Mouse (Mus musculus) intestine, postnatal 0 days (tissue): ENCODE measurements around the gene Olfr263. TPM values are rescaled to one million over a fixed set of nuclear protein-coding genes. Genes with fewer than 3 reads are reported as not detected.

Source experiments
- ATAC-seq: fragments of 200-750 bp; cut with Nextera tagmentation; 2 replicates; pipeline ENCODE4 v1.8.0; 2017; ENCODE audit warnings: mild to moderate bottlenecking, moderate TSS enrichment, moderate library complexity
- H3K27ac ChIP-seq: fragments of 300-500 bp; sonication (generic); 2 replicates; pipeline ENCODE4 v1.5.1; 2014; ENCODE audit warnings: mild to moderate bottlenecking, low read depth, low read length, moderate library complexity
- H3K27me3 ChIP-seq: fragments of 300-500 bp; sonication (generic); replicated peaks from 2 replicates; pipeline ENCODE4 v1.6.1; 2014; ENCODE audit warnings: low read length, mixed read lengths; ENCODE audit not compliant: control insufficient read depth, insufficient read depth
- H3K36me3 ChIP-seq: fragments of 300-500 bp; sonication (generic); 2 replicates; pipeline ENCODE4 v1.6.1; 2014; ENCODE audit warnings: mild to moderate bottlenecking, moderate library complexity; ENCODE audit not compliant: control insufficient read depth, insufficient read depth
- H3K4me1 ChIP-seq: fragments of 300-500 bp; sonication (generic); replicated peaks from 2 replicates; pipeline ENCODE4 v1.6.1; 2014; ENCODE audit warnings: antibody characterized with exemption, low read length, mixed read lengths; ENCODE audit not compliant: control insufficient read depth, insufficient read depth
- H3K4me2 ChIP-seq: fragments of 300-500 bp; sonication (generic); replicated peaks from 2 replicates; pipeline ENCODE4 v1.6.1; 2014; ENCODE audit warnings: low read depth, mild to moderate bottlenecking, moderate library complexity
- H3K4me3 ChIP-seq: fragments of 300-500 bp; sonication (generic); 2 replicates; pipeline ENCODE4 v1.5.1; 2014; ENCODE audit warnings: low read depth, low read length
- H3K9ac ChIP-seq: fragments of 300-500 bp; sonication (generic); 2 replicates; pipeline ENCODE4 v1.6.1; 2014; ENCODE audit warnings: mild to moderate bottlenecking, low read depth, low read length
- H3K9me3 ChIP-seq: fragments of 300-500 bp; sonication (generic); 2 replicates; pipeline ENCODE4 v1.6.1; 2016; ENCODE audit warnings: mixed run types; ENCODE audit not compliant: control insufficient read depth
- CTCF ChIP-seq: sonication (generic); IDR thresholded peaks from 2 replicates; pipeline ENCODE4 v1.5.1; 2016; ENCODE audit warnings: low read depth, mild to moderate bottlenecking, control low read depth, antibody characterized with exemption, moderate library complexity
- WGBS: fragments of 180-500 bp; shearing (Covaris S2); extraction: QIAGEN DNeasy Blood & Tissue Kit; methylation state at CpG from one replicate; pipeline ENCODE4 v1.1.7; 2014; 5-methylcytosine and 5-hydroxymethylcytosine counted together
- polyA plus RNA-seq: library from polyadenylated mRNA; unstranded; fragments of >200 nt; fragmentation: Nextera tagmentation; extraction: Ambion mirVana; gene quantifications from 2 replicates; pipeline ENCODE4 v1.2.1, GENCODE M21; 2015

Olfr263 gene
- polyA plus RNA-seq, 1 experiment from 2014 or later: not detected

DNA sequence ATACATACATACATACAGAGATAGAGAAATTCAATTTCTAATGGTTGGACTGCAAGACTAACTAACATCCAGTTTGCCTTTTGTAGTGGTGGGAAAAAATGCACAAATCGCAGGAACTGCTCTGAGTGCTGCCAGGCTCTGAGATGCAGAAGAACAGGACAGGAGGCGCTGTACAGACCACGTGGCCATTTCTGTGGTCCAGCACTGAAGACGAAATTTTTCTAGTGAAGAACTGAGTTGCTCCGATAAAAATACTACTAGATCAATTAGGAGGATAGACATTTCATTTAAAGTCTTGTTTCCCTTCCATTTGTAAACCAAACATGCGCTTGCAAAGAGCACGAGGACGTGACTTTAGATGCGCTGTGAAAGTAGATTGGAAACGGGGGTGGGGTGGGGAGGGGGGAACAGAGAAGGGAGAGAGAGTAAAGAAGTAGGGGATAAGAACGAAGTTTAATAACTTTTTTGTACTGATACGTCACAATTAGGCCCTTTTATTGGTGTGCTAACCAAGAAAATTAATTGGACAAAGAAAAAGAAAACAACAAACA is 42.2 kb downstream of the Olfr263 start:
- Histone ChIP-seq H3K27me3 (no peaks in the 10 kb centered on the region), H3K9ac (no peak overlapping the region), H3K4me2 (peak overlapping the region; percentile 67), H3K27ac (no peak overlapping the region), H3K9me3 (no peaks in the 10 kb centered on the region), H3K36me3 (no peaks in the 10 kb centered on the region), H3K4me1 (no peaks in the 10 kb centered on the region; the same call in 1 of the 2 replicates), H3K4me3 (peak overlapping the region; percentile 44)
- peak; percentile 64 for TF ChIP-seq CTCF
- no peak for ATAC-seq
- under 1% methylated on average over 12 of the region's 12 CpGs for WGBS

DNA sequence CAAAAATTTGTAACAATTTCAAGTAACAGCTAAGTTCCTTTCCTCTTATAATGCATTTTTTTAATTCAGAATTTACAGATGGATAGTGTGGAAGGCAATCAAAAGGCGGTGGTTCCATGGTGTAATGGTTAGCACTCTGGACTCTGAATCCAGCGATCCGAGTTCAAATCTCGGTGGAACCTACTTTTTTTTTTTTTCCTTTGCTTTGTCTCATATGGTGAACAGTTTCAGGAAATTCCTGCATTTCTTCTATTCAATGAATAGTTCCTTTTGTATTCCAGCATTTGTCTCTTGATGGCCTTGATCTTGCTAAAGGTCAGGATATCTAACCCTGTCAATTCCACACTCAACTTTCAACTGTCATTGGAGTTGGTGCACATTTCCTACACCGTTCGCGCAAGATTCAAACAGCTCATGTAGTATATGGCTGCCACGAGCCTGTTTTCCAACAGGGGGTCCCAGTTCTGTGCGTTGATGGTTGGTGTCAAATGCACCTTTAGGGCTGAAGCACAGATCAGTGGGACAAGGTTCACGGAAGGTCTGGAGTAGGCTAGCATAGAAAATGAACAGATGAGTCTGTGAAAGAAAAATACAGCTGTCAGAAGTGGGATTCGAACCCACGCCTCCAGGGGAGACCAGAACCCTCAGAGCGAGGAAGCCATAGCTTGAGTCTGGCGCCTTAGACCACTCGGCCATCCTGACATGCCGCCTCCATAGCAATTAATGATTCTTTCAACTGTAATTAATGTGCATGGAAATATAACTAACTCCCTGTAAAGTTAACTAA is 43.0 kb downstream of the Olfr263 start:
- H3K9me3 ChIP-seq: no peaks in the 10 kb centered on the region
- peak overlapping the region; percentile 44 for H3K4me3 ChIP-seq
- peak; percentile 26; the same call in 1 of the 2 replicates for TF ChIP-seq CTCF
- H3K4me1 ChIP-seq: no peaks in the 10 kb centered on the region; the same call in 1 of the 2 replicates
- H3K27me3 ChIP-seq: no peaks in the 10 kb centered on the region
- H3K27ac ChIP-seq: no peak overlapping the region
- H3K9ac ChIP-seq: 0 out of 2 replicates have a peak overlapping the region, but pooled peaks have one; percentile 34
- ATAC-seq: peak; percentile 49
- peak overlapping the region; percentile 67 for H3K4me2 ChIP-seq
- 2% methylated on average over 16 of the region's 16 CpGs for WGBS
- H3K36me3 ChIP-seq: no peaks in the 10 kb centered on the region

DNA sequence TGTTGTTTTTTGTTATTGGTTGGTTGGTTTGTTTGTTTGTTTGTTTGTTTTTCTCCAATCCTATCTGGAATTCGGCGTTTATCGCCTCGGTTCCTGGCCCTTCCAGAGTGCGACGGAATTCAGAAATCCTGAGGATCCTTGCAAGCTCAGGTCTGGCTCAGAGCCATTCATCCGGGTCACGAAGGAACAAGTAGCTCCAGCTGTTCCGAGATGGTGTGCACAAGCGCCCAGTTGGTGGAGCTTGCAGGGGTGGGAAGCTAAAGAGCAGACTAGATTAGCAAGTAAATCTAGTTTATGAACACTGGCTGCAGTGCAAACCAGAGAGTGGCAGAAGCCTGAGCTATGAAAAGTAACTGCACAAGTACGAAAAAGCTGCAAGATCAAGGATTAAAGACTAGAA is 43.6 kb downstream of the Olfr263 start:
- WGBS: under 1% methylated on average over 11 of the region's 11 CpGs
- peak; percentile 37 for ATAC-seq
- H3K4me3 ChIP-seq: peak overlapping the region; percentile 44

DNA sequence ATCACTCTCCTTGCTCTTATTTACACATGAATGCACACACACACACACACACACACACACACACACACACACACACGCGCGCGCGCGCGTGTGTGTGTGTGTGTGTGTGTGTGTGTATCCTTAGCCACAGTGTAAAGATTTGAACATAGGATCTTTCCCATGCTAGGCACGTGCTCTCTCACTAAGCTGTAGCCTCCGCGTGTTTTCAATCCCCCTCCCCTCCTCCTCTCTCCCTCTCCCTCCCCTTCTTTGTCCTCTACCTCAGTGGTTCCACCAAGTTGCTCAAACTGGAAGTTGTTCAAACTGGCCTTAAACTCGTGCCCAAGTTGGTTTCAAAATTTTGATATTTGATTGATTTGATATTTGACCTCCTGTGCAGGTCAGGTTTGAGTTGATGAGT is 47.3 kb downstream of the Olfr263 start:
- Histone ChIP-seq H3K9ac (no peak overlapping the region), H3K27ac (no peak overlapping the region), H3K4me1 (no peaks in the 10 kb centered on the region; the same call in none of the 2 replicates), H3K4me2 (no peak overlapping the region), H3K4me3 (no peak overlapping the region), H3K9me3 (no peaks in the 10 kb centered on the region), H3K27me3 (no peaks in the 10 kb centered on the region), H3K36me3 (no peaks in the 10 kb centered on the region)
- ATAC-seq: no peak
- no peak for TF ChIP-seq CTCF
- WGBS: 82% methylated on average over 11 of the region's 11 CpGs

More for the DNA sequence above, 43.6 kb downstream of the Olfr263 start:
- Histone ChIP-seq H3K4me1 (no peaks in the 10 kb centered on the region; the same call in 1 of the 2 replicates), H3K27ac (0 out of 2 replicates have a peak overlapping the region, but pooled peaks have one; percentile 23), H3K9ac (no peak overlapping the region), H3K9me3 (no peaks in the 10 kb centered on the region), H3K4me2 (peak overlapping the region; percentile 67), H3K36me3 (no peaks in the 10 kb centered on the region), H3K27me3 (no peaks in the 10 kb centered on the region)
- no peak for TF ChIP-seq CTCF

DNA sequence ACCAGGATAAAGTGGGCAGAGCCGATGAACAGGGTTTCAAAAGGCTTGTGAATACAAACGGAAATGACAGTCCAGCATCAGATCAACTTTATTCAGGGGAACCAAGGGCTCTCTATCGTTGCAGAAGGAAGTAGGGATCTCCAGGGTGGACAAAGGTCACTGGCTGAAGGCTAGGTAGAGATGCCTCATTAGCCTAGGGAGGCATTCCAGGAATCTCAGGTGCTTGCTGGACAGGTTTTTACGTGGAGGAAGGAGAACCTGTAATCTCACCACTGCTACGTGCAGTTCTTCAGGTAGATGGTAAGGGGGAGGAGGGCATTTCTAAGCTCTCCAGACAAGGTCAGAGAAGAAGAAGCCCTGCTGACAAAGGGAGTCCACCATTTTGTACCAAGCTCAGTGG is 48.2 kb downstream of the Olfr263 start:
- Histone ChIP-seq H3K4me3 (no peak overlapping the region), H3K27ac (0 out of 2 replicates have a peak overlapping the region, but pooled peaks have one; percentile 16), H3K9ac (no peak overlapping the region), H3K4me2 (0 out of 2 replicates have a peak overlapping the region, but pooled peaks have one; percentile 22), H3K27me3 (no peaks in the 10 kb centered on the region), H3K36me3 (no peaks in the 10 kb centered on the region), H3K4me1 (no peaks in the 10 kb centered on the region; the same call in 1 of the 2 replicates), H3K9me3 (no peaks in the 10 kb centered on the region)
- WGBS: 26% methylated on average over 5 of the region's 5 CpGs
- TF ChIP-seq CTCF: no peak
- ATAC-seq: peak; percentile 23

DNA sequence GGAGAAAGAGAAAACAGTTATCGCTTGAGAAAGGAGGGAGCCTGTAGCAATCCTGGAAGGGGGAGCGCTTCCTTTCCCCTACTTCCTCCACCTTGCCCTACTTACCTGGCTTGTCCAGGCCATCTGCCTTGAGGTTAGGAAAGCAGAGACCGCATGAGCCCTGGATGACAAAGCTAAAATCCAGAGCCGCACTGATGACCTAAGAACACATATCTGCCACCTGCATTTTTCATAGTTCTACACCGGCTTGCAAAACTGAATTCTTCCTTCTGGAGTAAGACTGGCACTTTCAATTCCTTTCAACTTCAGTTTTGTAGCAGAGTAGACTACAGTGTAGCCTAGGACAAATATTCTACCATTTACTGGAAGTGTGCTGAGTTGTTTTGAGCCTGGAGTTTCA is 48.9 kb downstream of the Olfr263 start:
- no peak for TF ChIP-seq CTCF
- no peaks in the 10 kb centered on the region; the same call in 1 of the 2 replicates for H3K4me1 ChIP-seq
- H3K27me3 ChIP-seq: no peaks in the 10 kb centered on the region
- H3K27ac ChIP-seq: peak overlapping the region; percentile 94; the same call in 1 of the 2 replicates
- H3K9ac ChIP-seq: no peak overlapping the region
- H3K36me3 ChIP-seq: peaks cover 4% of the 10 kb centered on the region
- no peak overlapping the region for H3K4me3 ChIP-seq
- no peaks in the 10 kb centered on the region for H3K9me3 ChIP-seq
- peak overlapping the region; percentile 22; the same call in 1 of the 2 replicates for H3K4me2 ChIP-seq
- no peak for ATAC-seq
- WGBS: 86% methylated on average over 5 of the region's 5 CpGs
